Mouse (Mus musculus) embryo, embryonic 10 days (tissue): ENCODE data around the gene Dnmt3a.
A peak's percentile ranks its signal among the peaks of the same experiment; 100 is the strongest.

Source experiments
- DNase-seq: peaks from one replicate; pipeline ENCODE4 v3.0.0-alpha.2; 2015; ENCODE audit warnings: low spot score

Dnmt3a gene

GRCm38 (mm10) chr12:3805852-3806251 is at the start of gene Dnmt3a:
Gene Dnmt3a, plus strand, starts transcription at chr12:3806007.
- DNase-seq = no peak

GRCm38 (mm10) chr12:3756216-3756615 is 49.6 kb upstream of the Dnmt3a start:
- no peak for DNase-seq

- no peak for DNase-seq
Observed at GRCm38 (mm10) chr12:3758127-3758526, 47.7 kb upstream of the Dnmt3a start.

- DNase-seq = peak; percentile 38
Observed at GRCm38 (mm10) chr12:3759419-3759818, 46.4 kb upstream of the Dnmt3a start.

GRCm38 (mm10) chr12:3760876-3761590 is 44.8 kb upstream of the Dnmt3a start:
- DNase-seq = no peak

GRCm38 (mm10) chr12:3761591-3762295 is 44.1 kb upstream of the Dnmt3a start:
- no peak for DNase-seq

- no peak for DNase-seq
Observed at GRCm38 (mm10) chr12:3764191-3764804, 41.5 kb upstream of the Dnmt3a start.

GRCm38 (mm10) chr12:3767360-3767759 is 38.4 kb upstream of the Dnmt3a start:
- no peak for DNase-seq

GRCm38 (mm10) chr12:3768391-3768790 is 37.4 kb upstream of the Dnmt3a start:
- no peak for DNase-seq

GRCm38 (mm10) chr12:3770546-3770945 is 35.3 kb upstream of the Dnmt3a start:
- DNase-seq = no peak

GRCm38 (mm10) chr12:3771080-3771479 is 34.7 kb upstream of the Dnmt3a start:
- DNase-seq = no peak

- no peak for DNase-seq
Observed at GRCm38 (mm10) chr12:3773643-3774042, 32.2 kb upstream of the Dnmt3a start.

- DNase-seq = no peak
Observed at GRCm38 (mm10) chr12:3776015-3776414, 29.8 kb upstream of the Dnmt3a start.

- DNase-seq = no peak
Observed at GRCm38 (mm10) chr12:3777682-3778081, 28.1 kb upstream of the Dnmt3a start.

GRCm38 (mm10) chr12:3778286-3778685 is 27.5 kb upstream of the Dnmt3a start:
- DNase-seq = no peak

GRCm38 (mm10) chr12:3779639-3780038 is 26.2 kb upstream of the Dnmt3a start:
- DNase-seq = no peak

- peak; percentile 83 for DNase-seq
Observed at GRCm38 (mm10) chr12:3780405-3780891, 25.4 kb upstream of the Dnmt3a start.

- DNase-seq = peak; percentile 74
Observed at GRCm38 (mm10) chr12:3780931-3781471, 24.8 kb upstream of the Dnmt3a start.

GRCm38 (mm10) chr12:3781482-3781881 is 24.3 kb upstream of the Dnmt3a start:
- peak; percentile 93 for DNase-seq

GRCm38 (mm10) chr12:3783196-3783825 is 22.5 kb upstream of the Dnmt3a start:
- peak; percentile 50 for DNase-seq

GRCm38 (mm10) chr12:3784258-3784657 is 21.5 kb upstream of the Dnmt3a start:
- DNase-seq = no peak

- DNase-seq = no peak
Observed at GRCm38 (mm10) chr12:3784729-3785128, 21.1 kb upstream of the Dnmt3a start.
